Mouse (Mus musculus) cerebellum, postnatal 36 days (tissue): ENCODE measurements around the gene Derl3.

ENCODE experiments used
- DNase-seq, 2 experiments: peaks; one replicate each; pipeline ENCODE4 v3.0.0; 2021 to 2022; ENCODE audit warnings: mixed read lengths in 2 of 2

The Derl3 gene

GRCm38 (mm10) chr10:75942736-75943477, 49.7 kb downstream of the Derl3 start, which contains the start of gene Vpreb3:
Gene Vpreb3, plus strand, starts transcription at chr10:75943057.
- DNase-seq: no peak

GRCm38 (mm10) chr10:75944066-75944772, 51.0 kb downstream of the Derl3 start:
- no peak for DNase-seq

- DNase-seq: no peak
Observed at GRCm38 (mm10) chr10:75945213-75945612, 52.0 kb downstream of the Derl3 start.
